Mouse (Mus musculus): Measurements from ENCODE around the gene Rpl21. TPM values are rescaled to one million over a fixed set of nuclear protein-coding genes. Genes with fewer than 3 reads are reported as not detected.

Rpl21 gene
- total RNA-seq, 2 experiments from 2014 or later = 307 to 331 TPM

DNA sequence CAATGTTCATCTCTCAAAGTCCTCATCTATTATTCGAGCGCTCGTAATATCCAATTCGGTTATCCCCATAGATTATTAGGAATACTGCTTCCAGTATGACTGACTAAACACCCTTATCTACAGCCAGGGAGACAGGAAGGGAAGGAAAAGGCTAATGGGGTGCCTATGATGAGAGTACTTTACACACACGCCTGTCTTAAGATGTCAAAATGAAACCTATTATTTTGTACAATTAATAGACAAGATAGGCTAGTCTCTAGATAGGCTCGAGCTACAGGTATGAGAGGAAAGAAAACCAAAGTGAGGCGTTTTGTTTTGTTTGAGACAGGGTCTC is 288 bp upstream of the Rpl21 start:
- no peak for DNase-seq (ENCODE audit: low spot score in 2 of 2)

DNA sequence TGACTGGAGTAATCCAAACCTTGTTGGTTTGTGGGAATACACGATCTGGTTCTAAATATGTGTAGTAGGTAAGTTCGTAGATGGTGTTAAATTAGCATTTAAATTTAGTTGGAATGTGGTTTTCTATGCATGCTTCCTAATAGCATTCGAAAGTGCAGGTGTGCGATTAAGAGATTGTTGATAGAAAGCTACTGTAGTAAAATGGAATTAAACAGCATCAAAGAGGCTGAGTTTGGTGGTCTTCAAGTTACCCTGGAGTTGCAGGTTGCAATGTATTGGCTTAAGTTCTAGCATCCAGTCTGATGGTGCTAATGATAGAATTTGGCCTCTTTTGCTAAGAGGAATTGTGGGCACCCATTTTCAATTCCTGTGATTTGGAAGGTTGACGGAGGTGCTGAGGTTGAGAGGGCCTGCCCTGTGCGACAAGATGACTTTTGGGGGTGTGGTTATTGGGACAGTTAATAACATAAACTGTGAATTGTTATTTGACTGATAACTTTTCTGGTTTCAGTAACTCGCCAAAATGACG is 1.0 kb downstream of the Rpl21 start:
- no peak for DNase-seq (ENCODE audit: low spot score in 2 of 2)

DNA sequence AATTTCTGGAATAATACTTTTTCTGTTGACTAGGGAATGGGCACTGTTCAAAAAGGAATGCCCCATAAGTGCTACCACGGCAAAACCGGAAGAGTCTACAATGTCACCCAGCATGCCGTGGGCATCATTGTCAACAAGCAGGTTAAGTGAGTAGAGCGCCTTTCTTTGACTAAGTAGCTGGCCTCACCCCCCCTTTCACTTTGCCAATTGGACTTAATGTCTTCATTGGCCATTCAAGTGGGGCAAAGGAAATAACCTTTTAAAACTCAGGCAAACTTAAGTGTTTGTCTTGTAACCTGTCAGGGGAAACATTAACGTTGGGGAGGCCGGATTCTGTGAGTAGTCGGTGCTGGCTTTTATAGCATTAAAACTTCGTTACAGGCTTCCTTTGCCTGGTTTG is 2.3 kb downstream of the Rpl21 start:
- no peak for DNase-seq (ENCODE audit: low spot score in 2 of 2)

DNA sequence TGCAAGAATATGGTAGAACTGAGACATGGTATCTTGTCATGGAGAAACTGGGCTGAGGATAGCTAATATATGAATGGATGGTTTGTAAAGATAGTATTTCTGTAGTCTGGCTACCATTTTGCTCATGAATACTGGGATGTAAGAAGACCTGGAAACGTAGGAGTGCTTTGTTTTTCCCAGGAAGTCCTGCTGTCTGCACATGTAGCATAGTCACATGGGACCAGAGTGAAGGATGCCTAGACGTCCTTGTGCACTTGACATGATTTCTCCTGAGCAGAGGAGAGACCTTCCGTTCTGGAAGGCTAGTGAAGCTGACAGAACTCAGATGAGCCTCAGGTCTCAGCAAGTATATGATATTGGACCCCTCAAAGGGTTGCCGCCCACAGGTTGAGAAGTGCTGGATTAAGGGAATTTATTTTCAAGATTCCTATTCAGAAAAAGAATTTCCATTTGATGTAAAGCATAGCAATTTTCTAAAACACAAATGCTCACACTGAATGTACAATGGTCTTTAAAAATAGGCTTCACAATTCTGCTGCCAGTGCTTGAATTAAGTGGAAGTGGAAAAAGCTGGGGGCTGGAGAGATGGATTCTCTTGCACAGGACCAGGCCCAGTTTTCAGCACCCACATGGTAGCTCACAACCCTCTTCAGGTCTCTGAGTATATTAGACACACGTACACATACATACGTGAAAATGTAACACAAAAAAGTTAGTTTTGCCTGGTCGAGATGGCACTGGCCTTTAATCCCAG is 5.5 kb downstream of the Rpl21 start:
- DNase-seq (ENCODE audit: low spot score in 2 of 2) = no peak

DNA sequence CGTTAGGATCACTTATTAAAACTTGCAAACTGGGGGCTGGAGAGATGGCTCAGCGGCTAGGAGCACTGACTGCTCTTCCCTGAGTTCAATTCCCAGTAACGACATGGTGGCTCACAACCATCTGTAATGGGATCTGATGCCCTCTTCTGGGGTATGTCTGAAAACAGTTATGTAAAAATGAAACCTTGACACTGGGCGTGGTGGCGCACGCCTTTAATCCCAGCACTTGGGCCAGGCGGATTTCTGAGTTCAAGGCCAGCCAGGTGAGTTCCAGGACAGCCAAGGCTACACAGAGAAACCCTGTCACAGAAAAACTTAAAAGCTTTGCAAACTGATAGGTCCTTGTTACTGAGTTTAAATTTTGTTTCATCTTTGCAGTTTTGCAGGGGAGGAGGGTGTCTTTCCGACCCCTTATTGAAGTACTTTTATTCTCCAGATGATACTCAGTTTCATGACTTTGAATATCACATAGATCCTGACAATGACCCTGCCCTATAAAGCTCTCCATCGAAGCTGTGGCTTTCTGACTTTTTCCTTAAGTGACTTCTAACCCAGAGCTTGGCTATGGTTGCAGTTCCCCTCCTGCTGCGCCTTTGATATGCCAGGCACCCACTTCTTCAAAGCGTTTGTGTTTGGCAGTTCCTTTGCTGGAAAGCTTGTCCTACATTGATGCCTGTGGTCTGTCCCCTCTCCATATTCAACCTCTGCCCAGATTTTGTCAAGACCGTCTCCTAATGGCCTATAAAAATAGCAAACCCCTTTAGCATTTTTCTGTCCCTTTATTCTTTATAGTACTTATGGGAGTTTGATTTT is 6.4 kb downstream of the Rpl21 start:
- DNase-seq (ENCODE audit: low spot score in 2 of 2) = no peak

DNA sequence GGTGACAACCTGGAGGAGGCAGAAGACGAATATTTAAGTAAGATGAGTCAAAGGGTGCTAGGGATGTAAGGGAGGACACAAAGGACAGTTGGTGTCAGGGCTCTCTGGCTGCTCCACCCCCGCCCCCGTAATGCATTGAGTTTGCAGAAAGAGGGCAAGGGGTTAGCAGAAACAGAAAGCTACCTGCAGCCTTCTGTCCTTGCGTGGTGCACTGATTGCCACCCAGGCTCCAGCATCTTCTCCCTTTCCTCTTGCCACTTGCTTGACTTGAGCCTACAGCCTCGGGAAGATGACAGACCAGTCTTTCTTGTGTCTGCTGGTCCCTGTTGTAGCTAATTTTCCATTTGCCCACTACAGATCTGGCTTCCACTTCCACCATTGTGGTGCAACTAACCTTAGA is 7.1 kb downstream of the Rpl21 start:
- no peak for DNase-seq (ENCODE audit: low spot score in 2 of 2)

DNA sequence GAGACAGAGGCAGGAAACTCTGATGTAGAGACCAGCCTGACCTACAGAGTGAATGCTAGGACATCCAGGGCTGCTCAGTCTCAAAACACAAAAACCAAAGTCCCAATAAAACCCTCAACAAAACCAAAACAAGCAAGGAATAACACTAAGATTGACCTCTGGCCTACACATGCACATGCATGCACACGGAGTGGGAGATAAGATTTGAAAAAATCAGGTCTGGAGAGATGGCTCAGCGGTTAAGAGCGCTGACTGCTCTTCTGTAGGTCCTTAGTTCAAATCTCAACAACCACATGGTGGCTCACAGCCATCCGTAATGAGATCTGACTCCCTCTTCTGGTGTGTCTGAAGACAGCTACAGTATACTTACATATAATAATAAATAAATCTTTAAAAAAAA is 7.7 kb downstream of the Rpl21 start:
- no peak for DNase-seq (ENCODE audit: low spot score in 2 of 2)

DNA sequence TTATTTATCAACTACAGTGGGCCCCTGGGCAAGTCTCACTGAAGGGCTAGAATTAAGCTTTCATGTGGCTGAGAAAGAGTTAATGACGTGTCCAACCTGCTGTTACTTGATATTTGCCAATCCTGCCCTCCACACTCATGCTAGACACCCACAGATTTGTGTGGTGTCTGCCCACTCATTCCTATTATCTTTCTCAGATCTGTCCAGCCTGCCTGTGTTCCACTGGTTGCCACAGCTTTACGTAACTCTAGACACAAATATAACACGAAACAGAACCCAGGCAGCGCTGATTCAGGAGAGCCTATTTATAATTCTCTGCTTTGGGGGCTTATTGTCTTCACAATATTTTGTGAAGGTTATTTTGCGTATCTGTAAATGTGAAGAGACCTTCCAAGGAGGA is 8.6 kb downstream of the Rpl21 start:
- DNase-seq (ENCODE audit: low spot score in 2 of 2) = no peak

DNA sequence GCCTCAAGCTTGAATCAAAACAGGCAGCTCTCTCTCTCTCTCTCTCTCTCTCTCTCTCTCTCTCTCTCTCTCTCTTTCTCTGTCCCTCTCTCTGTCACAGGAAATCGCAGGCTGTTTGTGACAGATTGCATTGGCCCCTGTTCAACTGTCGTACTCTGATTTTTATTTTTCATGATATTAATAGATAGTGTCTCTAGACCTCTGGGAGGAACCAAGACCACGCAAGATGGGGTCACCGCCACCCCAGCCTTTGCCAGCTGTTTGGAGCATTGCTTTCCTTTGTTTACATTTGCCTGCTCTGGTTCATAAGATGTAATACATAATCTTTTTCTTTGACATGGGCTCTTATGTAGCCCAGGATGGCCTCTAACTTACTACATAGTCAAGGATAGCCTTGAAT is 9.3 kb downstream of the Rpl21 start:
- no peak for DNase-seq (ENCODE audit: low spot score in 2 of 2)

DNA sequence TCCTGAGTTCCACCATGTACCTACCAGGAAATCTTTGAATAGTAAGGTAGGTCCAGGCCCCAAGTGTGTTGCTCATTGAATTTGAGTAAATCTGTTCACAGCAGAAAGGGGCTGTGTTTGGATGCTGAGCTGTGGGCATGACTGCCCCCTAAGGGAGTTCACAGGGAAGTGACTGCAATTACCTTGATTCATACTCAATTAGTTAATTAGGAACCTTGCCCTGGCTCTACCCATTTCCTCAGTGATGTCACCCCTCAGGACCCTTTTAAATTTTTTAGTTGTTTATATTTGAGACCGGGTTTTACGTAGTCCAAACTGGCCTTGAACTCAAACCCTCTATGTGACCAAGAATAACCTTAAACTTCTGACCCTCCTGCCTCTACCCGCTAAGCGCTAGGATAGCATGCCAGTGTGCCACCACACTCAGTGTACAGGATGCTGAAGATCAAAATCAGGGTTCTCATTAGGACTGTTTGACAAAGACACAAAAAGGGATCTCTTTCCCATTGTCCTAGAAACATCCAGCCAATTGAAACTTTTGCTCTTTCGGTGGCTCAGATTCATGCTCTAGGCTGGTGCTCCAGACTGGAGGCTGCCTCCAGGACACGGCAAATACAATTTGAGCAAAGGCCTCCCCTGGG is 11.7 kb downstream of the Rpl21 start:
- DNase-seq (ENCODE audit: low spot score in 2 of 2) = no peak

DNA sequence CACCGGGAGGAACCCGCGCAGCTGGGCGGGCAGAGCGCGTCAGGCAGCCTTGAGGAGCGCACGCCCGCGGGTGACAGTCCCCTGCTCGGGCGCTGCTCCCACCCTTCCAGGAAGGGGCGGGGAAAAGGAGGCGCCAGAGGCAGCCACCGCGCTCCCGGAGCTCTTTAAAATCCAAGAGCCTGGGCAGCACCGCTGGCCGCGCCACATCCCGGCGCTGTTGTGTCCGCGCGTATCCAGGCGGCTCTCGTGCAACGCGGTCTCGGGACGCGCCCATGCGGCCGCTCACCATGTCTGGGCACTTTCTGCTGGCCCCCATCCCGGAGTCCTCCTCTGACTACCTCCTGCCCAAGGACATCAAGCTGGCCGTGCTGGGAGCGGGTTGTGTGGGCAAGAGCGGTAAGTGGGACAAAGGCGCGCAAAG is 12.3 kb downstream of the Rpl21 start, which contains the start of gene Rasl11a:
TSS of gene Rasl11a (plus strand) at position 127 of the 421 bp plus-strand sequence.
- peak; percentile 53 to 76 for DNase-seq (ENCODE audit: low spot score in 2 of 2)

DNA sequence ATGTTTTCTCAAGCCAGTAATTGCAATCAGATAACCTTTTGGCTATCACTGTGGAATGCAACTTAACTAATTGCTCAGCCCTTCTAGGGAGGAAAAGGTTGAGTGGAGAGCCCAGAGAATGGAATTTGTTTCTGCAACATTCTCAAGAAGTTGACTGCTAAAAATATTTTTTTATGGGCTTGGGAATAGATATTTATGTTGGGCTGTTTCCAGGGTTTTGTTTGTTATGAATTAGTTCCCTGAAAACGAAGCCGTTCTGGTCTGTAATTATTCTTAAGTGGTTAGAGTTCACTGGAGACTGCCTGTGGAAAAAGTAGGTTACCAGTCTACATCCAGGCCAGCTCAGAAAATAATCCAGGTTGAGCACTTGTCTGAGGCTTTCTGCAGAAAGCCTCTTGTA is 13.8 kb downstream of the Rpl21 start:
- DNase-seq (ENCODE audit: low spot score in 2 of 2) = no peak

DNA sequence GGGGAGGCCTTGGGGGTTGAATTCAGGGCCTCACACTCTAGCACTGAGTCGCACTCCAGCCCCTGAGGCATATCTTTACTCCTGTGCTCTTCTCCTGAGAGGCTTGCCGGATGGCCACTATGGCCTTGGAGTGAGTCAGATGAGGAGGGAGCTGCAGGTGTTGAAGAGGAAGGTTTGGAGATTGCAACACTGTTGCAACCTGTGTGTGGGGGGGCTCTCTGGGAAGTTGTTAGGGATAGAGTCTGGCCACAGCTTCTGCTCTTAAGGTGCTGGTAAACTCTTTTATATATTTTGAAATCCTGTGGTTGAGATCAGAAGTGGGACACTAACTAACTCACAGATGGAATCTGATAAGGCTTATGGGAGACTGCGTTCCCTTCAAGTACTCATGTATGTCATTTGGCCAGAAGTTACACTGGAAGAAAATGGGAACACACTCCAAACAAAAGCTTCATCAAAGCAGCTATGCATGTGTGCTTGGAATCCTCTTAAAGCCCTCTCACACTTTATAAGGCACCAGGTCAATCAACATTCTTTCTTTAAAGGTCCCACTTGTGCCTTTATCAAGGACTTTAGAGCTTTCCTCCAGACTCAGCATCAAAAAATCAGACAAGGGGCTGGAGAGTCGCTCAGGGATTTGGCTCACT is 16.4 kb downstream of the Rpl21 start:
- DNase-seq (ENCODE audit: low spot score in 2 of 2) = no peak

DNA sequence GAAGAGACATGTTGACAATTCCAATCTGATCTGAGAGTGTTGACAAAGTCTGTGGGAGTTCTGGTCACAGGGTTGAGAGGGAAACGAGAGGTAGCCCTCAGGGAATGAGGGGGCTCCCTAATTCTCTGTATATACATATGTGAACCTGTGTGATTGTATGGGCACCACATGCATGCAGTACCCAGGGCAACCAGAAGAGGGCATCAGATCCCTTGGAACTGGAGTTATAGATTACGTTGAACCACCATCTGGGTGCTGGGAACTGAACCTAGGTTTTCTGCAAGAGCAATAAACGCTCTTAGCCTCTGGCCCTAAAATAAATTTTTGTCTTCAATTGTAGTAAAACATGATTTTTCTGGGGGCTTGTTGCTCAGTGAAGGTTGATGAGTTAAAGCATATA is 23.4 kb downstream of the Rpl21 start:
- DNase-seq (ENCODE audit: low spot score in 2 of 2) = no peak

DNA sequence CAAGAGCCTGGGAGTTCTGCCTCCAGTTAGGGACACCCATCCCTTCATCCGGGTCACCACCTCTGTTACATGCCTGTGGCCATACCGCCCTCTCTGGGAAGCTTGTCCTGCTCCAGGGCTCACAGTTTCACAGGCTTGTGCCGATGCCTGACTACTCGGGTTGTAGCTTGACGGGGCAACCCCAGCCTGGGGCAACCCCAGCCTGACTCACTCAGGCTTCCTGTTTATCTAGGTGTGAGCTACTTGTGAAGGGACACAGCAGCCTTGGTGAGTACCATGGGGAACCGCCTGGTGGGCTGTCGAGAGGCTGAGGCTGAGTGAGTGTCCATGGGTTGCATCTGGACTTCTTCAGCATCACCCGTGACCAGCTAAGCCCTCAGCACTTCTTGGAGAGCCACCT is 24.9 kb downstream of the Rpl21 start:
- DNase-seq (ENCODE audit: low spot score in 2 of 2) = no peak

DNA sequence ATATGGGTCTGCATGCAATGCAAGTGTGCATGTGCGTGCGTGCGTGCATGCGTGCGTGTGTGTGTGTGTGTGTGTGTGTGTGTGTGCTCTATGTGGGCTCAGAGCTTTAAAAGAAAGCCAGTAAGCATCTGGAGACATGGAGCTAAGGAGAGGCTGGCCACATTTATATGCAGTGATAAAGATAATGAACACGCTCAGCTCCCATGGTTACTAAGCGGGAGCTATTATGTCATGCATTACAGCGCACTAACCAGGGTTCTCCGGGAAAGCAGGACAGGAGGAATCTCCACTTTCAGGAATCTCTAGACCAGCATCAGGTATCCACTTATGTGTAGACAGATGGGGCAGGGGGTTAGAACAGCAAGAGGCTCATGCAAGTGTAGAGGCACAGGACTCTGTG is 26.1 kb downstream of the Rpl21 start:
- no peak for DNase-seq (ENCODE audit: low spot score in 2 of 2)

DNA sequence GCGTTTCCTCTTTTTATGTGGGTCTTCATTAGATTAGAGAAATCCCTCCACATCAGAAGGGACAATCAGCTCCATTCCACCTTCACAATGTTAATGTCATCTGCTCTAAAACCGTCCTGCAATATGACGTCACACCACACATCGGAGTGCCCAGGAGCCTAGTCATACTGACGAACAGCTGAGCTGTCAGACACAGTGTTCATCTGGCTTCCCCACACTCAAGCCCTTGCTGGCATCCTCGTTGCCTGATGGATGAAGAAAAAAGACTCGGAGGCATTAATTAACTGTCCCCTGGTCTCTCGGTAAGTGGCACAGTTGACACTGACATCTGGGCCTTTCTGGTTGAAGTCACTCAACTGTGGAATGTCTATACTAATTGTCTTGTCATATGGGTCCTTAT is 26.6 kb downstream of the Rpl21 start:
- DNase-seq (ENCODE audit: low spot score in 2 of 2) = no peak

DNA sequence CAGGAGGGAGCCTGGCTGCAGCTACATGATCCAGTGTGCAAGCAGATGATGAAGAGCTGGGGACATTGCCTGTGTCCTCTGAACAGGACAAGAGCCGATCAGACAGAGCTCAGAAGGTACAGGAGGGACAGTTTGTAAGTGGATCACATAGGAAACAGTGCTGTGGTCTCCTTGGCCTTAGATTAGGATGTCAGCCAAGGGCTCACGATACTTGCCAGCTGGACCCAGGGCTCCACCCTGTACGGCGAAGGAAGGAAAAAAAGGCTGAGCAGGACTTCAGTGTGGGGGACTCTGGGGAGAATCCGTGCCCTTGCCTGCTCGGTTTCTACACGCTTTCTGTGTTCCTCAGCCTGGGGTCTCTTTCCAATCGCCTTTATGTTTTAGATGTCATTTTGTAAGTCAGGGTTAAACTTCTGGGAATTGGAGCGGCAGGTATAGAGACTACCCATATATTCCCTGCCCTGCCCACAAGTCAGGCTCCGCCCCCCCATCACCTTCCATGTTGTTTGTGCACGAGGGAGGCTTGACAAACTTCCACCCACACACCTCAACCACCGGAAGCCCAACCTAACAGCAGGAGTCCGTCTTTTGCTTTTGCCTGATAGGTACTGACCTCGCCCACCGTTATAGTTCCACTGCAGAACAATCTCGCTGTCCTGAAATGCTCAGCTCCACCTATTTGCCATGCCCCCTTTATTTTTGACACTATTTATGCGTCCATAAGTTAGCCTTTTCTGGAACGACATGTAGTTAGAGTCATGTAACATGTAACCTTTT is 27.7 kb downstream of the Rpl21 start:
- no peak for DNase-seq (ENCODE audit: low spot score in 2 of 2)

DNA sequence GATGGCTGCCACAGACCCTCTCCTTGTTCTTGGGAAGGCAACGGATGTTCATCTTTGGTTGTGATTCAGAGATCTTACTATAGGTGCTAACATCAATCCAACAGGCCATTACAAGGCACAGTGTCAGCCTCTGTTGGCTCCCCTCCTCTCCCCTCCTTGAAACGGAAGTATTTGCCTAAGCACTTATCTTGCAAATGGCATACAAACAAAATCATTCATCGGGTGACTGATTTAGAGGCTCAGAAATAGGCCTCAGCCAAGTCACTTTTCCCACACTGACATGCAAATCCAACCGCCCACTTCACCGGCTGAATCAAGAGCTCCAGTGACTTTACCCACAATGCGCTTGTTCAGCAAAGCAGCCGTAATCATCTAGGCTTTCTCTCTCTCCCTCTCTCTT is 28.9 kb downstream of the Rpl21 start:
- DNase-seq (ENCODE audit: low spot score in 2 of 2) = no peak

DNA sequence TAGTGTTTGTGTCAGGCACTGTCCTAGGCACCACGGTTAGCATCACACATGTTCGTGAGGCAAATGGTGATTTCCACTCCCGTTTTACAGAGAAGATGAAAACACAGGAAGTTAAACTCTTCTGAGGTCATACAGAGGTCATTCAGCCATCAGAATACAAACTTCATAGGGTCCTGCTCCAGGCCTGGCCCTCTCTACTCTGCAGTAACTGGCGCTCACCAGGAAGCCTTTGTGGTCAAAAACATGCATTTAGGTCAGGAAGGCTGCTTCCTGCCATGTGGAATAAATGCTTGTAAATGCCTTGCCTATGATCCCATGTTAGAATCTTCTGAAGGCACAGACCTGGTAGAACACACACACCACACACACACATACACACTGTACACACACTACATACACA is 32.8 kb downstream of the Rpl21 start:
- no peak for DNase-seq (ENCODE audit: low spot score in 2 of 2)

DNA sequence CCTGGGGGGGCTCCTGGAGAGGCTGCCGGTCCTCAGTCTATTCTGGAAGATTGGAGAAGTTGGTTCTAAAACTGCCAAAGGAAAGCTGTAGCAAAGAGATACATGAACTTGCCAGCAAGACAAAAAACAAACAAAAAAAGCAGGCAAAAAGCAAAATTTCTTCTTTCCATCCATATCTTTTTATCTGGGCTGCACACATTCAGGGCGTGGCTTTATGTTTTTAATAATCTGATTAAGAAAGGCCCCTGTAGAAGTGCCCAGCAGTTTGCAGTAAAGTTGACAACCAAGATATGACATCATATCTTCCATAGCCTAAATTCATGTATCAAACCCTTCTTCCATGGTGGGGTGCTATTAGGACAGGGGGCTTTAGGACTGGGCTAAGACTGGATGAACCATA is 33.6 kb downstream of the Rpl21 start:
- DNase-seq (ENCODE audit: low spot score in 2 of 2) = no peak

Data from gastrocnemius, postnatal 4 days (tissue).